Mouse (Mus musculus): Measurements from ENCODE around the gene Fibin. TPM values are rescaled to one million over a fixed set of nuclear protein-coding genes. Genes with fewer than 3 reads are reported as not detected.

The Fibin gene
- total and polyA plus RNA-seq, 3 experiments: not detected

DNA sequence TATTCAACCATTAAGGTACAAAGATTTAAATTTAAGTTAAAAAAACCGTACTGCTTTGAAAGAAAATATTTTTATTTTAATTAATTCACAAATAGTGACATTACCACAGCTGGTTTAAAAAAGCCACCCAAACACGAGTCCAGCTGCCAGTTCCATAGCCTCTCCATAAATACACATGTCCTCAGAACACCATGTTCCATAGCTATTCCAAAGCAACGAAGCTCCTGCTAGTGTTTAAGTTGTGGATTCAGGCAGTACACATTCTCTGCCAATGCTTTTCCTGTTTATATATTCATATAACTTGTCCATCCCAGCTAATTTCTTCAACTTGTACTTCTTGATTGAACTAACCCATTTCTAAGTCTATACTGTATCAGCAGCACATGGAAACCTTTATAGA, 872 bp upstream of the Fibin start:
- Histone ChIP-seq H3K4me1 (ENCODE audit: control insufficient read depth in 1 of 2, insufficient read depth in 2 of 2) (no peaks in the 10 kb centered on the region), H3K36me3 (replicated peaks in 1 of 2; ENCODE audit: control insufficient read depth in 1 of 2, insufficient read depth in 1 of 2, low read length in 1 of 2) (no peaks in the 10 kb centered on the region), H3K4me3 (replicated peaks in 1 of 3; ENCODE audit: low read depth in 2 of 3, low read length in 2 of 3, poor library complexity in 1 of 3) (no peak overlapping the region), H3K4me2 (ENCODE audit: insufficient read depth, low read depth, poor library complexity, severe bottlenecking) (no peak overlapping the region), H3K9ac (ENCODE audit: insufficient read depth, low read depth) (no peak overlapping the region), H3K9me3 (replicated peaks; ENCODE audit: low read length) (peaks cover 40% of the 10 kb centered on the region), H3K27me3 (replicated peaks) (no peaks in the 10 kb centered on the region), H3K27ac (ENCODE audit: insufficient read depth, low read depth) (no peak overlapping the region), H3K79me2 (replicated peaks; ENCODE audit: control insufficient read depth, extremely low read depth, insufficient read depth, poor library complexity, severe bottlenecking) (no peaks in the 10 kb centered on the region)
- dilution Hi-C loops (cut with MboI; ENCODE audit: extremely low pct_ligation_motif_present, extremely low pct_unique_long_range_greater_than_20kb, low sequenced_read_pairs): no loop called here
- TF ChIP-seq CTCF (conservative IDR thresholded peaks at IDR 0.05 in 1 of 2, IDR thresholded peaks at IDR 0.05 in 1 of 2; ENCODE audit: low read depth in 2 of 2, low read length in 2 of 2) (no peak), CHD2 (IDR thresholded peaks at IDR 0.05; ENCODE audit: low read length) (no peak), ZKSCAN1 (IDR thresholded peaks at IDR 0.05; ENCODE audit: borderline replicate concordance, low read depth, low read length) (no peak), SMC3 (IDR thresholded peaks at IDR 0.05; ENCODE audit: low read depth, low read length) (no peak), EP300 (IDR thresholded peaks at IDR 0.05; ENCODE audit: low read length) (no peak), ZC3H11A (IDR thresholded peaks at IDR 0.05; ENCODE audit: low read depth, low read length) (no peak), RCOR1 (conservative IDR thresholded peaks at IDR 0.05; ENCODE audit: low read depth, low read length) (no peak)
- in situ Hi-C loops (cut with MboI; ENCODE audit: low pct_ligation_motif_present, low pct_unique_long_range_greater_than_20kb, low sequenced_read_pairs): no loop called here
- DNase-seq (ENCODE audit: extremely low read depth): no peak

GRCm38 (mm10) chr2:110353302-110353970, 9.5 kb downstream of the Fibin start:
- no peak for TF ChIP-seq JUN (IDR thresholded peaks at IDR 0.05; ENCODE audit: insufficient read depth, low read depth, low read length)
- no peak for TF ChIP-seq MAX (IDR thresholded peaks at IDR 0.05; ENCODE audit: low read length)
- TF ChIP-seq ZNF384 (IDR thresholded peaks at IDR 0.05; ENCODE audit: low read depth, low read length): no peak
- no peak for TF ChIP-seq POLR2A (IDR thresholded peaks at IDR 0.05; ENCODE audit: low read depth, low read length)
- no peak for TF ChIP-seq SIN3A (IDR thresholded peaks at IDR 0.05; ENCODE audit: low read length)
- no peak for TF ChIP-seq SMC3 (IDR thresholded peaks at IDR 0.05; ENCODE audit: low read depth, low read length)
- TF ChIP-seq MYC (IDR thresholded peaks at IDR 0.05; ENCODE audit: low read depth, low read length): no peak
- no peak for TF ChIP-seq KAT2A (IDR thresholded peaks at IDR 0.05; ENCODE audit: insufficient replicate concordance, low read length)
- in situ Hi-C loops (cut with MboI; ENCODE audit: low pct_ligation_motif_present, low pct_unique_long_range_greater_than_20kb, low sequenced_read_pairs): no loop called here
- DNase-seq (ENCODE audit: extremely low read depth): no peak
- Histone ChIP-seq H3K4me1 (ENCODE audit: control insufficient read depth in 1 of 2, insufficient read depth in 2 of 2) (no peaks in the 10 kb centered on the region), H3K9ac (ENCODE audit: insufficient read depth, low read depth) (no peak overlapping the region), H3K4me3 (replicated peaks in 1 of 3; ENCODE audit: low read depth in 2 of 3, low read length in 2 of 3, poor library complexity in 1 of 3) (no peak overlapping the region), H3K36me3 (replicated peaks in 1 of 2; ENCODE audit: control insufficient read depth in 1 of 2, insufficient read depth in 1 of 2, low read length in 1 of 2) (no peaks in the 10 kb centered on the region), H3K27ac (ENCODE audit: insufficient read depth, low read depth) (no peak overlapping the region), H3K79me2 (replicated peaks; ENCODE audit: control insufficient read depth, extremely low read depth, insufficient read depth, poor library complexity, severe bottlenecking) (no peaks in the 10 kb centered on the region), H3K27me3 (replicated peaks) (no peaks in the 10 kb centered on the region), H3K4me2 (ENCODE audit: insufficient read depth, low read depth, poor library complexity, severe bottlenecking) (no peak overlapping the region), H3K9me3 (replicated peaks; ENCODE audit: low read length) (peaks cover 40% of the 10 kb centered on the region)
- dilution Hi-C loops (cut with MboI; ENCODE audit: extremely low pct_ligation_motif_present, extremely low pct_unique_long_range_greater_than_20kb, low sequenced_read_pairs): no loop called here

DNA sequence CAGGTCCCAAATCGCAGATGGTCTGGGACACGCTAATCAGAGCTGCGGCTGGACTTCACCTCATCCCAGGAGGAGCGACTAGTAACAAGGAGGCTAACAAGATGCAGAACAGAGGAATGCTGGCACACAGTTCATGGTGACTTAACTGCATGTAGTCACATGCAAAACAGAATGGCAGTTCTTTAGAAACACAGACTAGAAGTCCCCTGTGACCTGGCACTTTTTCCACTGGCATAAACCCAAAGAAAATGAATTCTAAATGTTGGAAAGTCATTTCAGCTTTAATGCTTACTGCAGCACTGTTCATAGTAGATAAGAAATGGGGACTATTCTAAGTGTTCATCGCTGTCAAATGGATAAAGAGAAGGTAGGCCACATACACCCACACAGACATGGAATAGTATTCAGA, 11.1 kb downstream of the Fibin start:
- Histone ChIP-seq H3K27ac (ENCODE audit: insufficient read depth, low read depth) (no peak overlapping the region), H3K4me2 (ENCODE audit: insufficient read depth, low read depth, poor library complexity, severe bottlenecking) (no peak overlapping the region), H3K4me3 (replicated peaks in 1 of 3; ENCODE audit: low read depth in 2 of 3, low read length in 2 of 3, poor library complexity in 1 of 3) (no peak overlapping the region), H3K27me3 (replicated peaks) (no peaks in the 10 kb centered on the region), H3K36me3 (replicated peaks in 1 of 2; ENCODE audit: control insufficient read depth in 1 of 2, insufficient read depth in 1 of 2, low read length in 1 of 2) (no peaks in the 10 kb centered on the region), H3K9ac (ENCODE audit: insufficient read depth, low read depth) (no peak overlapping the region), H3K4me1 (ENCODE audit: control insufficient read depth in 1 of 2, insufficient read depth in 2 of 2) (no peaks in the 10 kb centered on the region), H3K9me3 (replicated peaks; ENCODE audit: low read length) (peaks cover 38% of the 10 kb centered on the region), H3K79me2 (replicated peaks; ENCODE audit: control insufficient read depth, extremely low read depth, insufficient read depth, poor library complexity, severe bottlenecking) (no peaks in the 10 kb centered on the region)
- dilution Hi-C loops (cut with MboI; ENCODE audit: extremely low pct_ligation_motif_present, extremely low pct_unique_long_range_greater_than_20kb, low sequenced_read_pairs): no loop called here
- in situ Hi-C loops (cut with MboI; ENCODE audit: low pct_ligation_motif_present, low pct_unique_long_range_greater_than_20kb, low sequenced_read_pairs): no loop called here
- no peak for DNase-seq (ENCODE audit: extremely low read depth)
- TF ChIP-seq UBTF (IDR thresholded peaks at IDR 0.05; ENCODE audit: low read depth, low read length) (no peak), SMC3 (IDR thresholded peaks at IDR 0.05; ENCODE audit: low read depth, low read length) (no peak), ETS1 (conservative IDR thresholded peaks at IDR 0.05; ENCODE audit: low read depth, low read length) (no peak), POLR2A (IDR thresholded peaks at IDR 0.05; ENCODE audit: low read depth, low read length) (no peak), NRF1 (IDR thresholded peaks at IDR 0.05; ENCODE audit: low read depth, low read length) (no peak)

All from CH12.LX (cell line).